Mouse (Mus musculus) layer of hippocampus, adult 11-12 months (tissue): ENCODE results near the gene Ngfr.

ENCODE experiments used
- DNase-seq: peaks from one replicate; pipeline ENCODE4 v3.0.0; 2022; ENCODE audit warnings: low spot score

Ngfr gene

DNA sequence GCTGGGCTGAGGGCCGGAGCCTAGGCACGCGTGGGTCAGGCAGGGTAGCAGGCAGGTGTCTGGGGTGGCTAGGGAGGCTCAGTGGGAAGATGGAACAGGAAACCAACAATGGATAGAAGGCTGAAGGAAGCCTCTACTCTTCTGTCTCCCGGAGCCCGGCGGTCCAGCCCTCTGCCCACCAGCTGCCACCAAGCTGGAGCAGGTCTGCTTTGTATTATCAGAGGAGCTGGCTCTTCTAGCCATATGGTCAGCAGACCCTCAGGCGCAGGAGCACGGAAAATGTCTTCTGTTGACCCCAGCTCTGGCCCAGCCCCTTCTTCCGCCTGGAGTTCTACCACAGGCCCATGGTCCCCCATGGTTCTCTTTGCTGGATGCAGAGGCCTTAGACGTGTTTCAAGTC, 22.2 kb downstream of the Ngfr start:
- DNase-seq = no peak

DNA sequence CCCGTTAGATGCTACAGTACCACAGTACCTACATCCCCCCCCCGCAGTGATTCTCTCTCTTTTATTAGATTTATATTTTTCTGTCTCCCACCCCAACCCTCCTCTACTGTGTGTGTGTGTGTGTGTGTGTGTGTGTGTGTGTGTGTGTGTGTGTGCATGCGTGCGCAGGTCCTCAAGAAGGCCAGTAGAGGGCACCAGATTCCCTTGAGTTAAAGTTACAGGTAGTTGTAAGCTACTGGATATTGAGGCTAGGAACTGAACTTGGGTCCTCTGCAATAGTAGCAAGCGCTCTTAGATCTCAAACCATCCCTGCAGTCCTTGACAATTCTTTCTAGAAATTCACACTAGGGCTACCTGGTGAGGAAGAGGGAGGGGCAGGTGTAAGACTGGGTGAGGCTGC, 23.7 kb downstream of the Ngfr start:
- no peak for DNase-seq

DNA sequence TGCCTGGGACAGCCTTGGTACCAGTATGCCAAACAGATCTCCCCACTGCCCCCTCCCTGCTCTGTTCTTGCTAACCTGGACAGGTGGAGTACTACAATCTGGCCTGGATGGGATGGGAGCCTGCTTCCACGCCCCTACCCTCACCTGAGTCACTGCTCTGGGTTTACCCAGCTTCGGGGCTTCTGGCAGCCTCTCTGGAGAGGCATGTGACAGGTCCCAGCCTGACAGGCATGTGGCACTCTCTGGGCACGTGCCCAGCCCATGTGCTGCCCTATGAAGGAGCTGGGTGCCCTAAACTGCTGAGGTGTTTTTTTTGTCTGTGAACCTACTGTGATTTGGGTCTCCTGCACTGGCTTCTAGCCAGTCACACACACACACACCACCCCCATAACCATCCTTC, 26.8 kb downstream of the Ngfr start:
- DNase-seq = no peak

DNA sequence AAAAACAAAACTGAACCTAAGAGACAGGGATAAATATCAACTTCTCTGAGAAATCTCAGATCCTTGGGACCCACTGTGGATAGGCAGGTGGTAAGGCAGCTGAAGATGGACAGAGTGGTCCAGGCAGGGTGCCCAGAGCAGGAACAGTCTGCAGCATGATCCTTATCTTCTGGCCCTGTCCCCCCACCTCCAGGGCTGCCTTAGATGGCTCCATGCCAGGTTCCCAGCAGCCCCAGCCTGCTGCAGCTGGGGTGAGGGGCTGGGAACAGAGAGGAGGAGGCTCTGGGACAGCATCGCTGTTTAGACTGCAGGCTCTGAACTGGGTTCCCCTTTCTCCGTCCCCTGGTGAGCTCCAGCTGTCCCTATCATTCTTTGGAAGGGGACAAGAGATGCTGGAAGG, 27.8 kb downstream of the Ngfr start:
- DNase-seq = no peak

DNA sequence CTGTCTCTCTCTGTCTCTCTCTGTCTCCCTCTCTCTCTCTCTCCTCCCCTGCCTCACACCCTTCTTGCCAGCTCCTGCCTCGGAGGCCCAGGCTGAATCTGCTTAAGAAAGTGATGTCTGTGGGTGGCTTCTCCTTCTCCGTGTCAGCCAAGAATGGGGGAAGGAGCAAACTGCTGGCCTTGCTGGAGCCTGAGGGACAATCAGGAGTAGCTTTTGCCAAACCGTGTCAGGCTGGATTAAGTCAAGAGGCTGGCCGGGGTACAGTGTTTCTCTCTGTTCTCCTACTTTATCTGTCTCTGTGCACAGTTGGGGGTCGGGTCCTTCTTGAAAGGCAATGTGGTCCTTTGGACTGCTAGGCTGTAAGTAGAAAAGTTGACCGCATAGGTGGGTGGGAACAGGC, 29.8 kb downstream of the Ngfr start:
- no peak for DNase-seq

DNA sequence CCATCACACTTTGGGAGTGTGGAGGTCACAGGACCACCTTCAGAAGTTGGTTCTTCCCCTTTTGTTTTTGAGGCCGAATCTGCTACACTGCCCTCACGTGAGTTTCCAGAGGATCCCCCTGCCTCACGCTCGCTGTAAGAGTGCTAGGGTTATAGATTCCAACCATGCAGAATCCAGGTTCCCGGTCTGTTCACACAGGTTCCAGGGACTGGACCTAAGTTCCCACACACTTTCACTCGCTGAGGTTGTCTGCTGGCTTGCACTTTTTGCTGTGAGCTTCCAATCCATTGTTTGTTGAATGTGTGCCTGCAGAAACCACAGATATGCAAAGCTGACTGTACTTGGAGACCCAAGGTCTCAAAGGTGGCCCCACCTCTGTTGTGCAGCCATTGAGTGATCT, 30.5 kb downstream of the Ngfr start:
- no peak for DNase-seq

DNA sequence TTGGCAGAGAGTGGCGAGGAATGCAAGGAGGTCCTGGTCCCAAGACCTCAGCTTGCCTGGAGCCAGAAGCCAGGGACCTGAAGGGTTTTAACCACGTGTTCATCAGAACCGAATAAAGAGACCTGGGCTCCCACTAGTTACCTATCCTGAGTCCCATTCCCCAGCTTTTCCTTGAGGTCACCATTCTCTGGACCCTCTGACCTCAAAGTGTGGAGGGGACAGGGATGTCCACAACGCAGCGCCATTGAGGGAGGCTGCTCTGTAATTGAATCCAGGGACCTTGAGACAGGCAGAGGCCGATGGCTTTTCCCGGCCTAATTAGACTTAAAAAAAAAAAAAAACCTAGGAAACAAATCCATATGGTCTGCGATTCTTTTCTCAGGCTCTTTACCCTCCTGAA, 32.3 kb downstream of the Ngfr start:
- no peak for DNase-seq

DNA sequence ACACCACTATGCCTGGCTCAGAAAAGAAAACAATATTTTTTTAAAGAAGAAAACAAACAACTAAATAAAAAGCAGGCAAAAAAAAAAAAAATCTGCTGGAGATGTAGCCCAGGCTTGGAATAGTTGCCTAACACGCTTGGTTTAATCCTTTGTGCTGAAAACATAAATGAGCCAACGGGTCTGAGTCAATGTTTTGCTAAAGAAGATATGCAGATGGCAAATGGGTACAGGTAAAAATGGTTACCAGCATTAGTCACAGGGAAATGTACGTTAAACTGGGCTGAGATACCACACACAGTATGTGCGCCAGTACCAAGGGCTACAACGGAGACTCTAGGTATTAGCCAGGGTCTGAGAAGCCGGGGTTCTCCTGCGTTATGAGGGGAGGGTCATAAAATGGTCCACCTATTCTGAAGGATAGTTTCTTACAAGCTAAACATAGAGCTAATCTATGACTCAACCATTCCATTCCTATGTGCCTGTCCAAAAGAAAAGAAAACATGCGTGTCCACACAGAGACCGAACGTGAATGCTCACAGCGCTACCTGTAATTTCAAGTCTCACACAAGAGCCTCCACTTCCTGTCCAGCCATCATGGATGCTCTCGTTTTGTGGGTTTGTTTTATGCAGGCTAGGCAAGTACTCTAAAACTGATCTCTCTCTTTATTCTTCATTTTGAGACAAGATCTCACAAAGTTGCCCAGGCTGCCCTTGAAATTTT, 37.1 kb downstream of the Ngfr start:
- no peak for DNase-seq

DNA sequence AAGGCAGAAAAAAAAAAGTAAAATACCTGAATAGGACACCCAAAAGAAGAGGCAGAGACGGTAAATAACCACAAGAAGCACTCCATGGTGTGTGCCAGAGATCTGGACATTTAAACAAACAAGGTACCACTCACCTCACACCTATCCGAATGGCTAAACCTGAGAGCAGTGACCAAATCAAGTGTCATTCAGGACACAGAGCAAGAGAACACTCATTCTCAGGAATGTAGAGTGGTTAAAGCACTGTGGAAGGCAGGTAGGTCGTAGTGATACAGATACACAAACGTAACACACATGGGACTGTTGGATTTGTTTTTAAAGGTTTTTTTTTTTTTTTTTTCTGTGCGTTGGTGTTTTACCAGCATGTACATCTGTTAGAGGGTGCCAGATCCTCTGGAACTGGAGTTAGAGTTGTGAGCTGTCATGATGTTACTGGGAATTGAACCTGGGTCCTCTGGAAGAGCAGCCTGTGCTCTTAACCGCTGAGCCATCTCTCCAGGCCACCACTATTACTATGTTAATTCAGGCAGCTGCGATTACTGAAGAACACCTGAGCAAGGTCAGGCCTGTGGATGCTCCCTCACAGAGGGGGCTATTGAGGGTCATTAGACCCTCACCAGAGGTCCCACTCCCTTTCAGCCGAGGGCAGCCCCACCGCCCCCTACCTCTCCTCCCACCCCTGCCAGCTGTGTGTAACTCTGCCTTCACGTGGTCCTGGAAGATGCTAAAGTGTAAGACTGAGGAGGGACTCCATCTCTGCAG, 41.3 kb downstream of the Ngfr start:
- no peak for DNase-seq

DNA sequence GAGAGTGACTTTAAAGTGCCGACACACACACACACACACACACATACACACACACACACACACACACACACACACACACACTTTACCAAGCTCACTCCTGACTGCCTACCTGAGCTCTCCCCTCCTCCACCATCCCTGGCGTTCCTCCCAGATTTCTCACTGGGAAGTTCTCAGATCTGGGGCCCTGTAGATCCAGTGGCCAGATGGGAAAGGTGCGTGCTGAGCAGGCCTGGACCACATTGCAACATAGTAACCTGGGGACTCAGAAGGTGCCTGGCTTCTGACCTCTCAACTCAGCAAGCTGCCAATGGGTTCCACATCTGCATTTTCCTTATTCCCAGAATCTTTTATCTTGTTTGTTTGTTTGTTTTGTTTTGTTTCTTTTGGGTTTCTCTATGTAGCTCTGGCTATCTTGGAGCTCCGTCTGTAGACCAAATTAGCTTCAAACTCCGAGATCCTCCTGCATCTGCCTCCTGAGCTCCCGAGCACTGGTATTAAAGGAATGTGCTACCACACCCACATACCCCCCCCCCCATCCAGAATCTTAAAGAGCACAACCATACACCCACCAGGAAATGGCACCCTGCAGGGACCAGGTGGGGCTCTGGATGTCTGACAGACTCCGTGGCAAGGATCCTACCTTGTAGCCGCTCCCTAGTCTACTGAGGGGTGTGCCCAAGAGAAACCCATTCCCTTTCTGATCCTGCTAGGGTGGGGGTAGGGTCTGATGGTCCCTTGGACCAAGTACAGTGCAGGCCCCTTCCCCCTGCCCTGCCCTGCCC, 42.8 kb downstream of the Ngfr start:
- no peak for DNase-seq

DNA sequence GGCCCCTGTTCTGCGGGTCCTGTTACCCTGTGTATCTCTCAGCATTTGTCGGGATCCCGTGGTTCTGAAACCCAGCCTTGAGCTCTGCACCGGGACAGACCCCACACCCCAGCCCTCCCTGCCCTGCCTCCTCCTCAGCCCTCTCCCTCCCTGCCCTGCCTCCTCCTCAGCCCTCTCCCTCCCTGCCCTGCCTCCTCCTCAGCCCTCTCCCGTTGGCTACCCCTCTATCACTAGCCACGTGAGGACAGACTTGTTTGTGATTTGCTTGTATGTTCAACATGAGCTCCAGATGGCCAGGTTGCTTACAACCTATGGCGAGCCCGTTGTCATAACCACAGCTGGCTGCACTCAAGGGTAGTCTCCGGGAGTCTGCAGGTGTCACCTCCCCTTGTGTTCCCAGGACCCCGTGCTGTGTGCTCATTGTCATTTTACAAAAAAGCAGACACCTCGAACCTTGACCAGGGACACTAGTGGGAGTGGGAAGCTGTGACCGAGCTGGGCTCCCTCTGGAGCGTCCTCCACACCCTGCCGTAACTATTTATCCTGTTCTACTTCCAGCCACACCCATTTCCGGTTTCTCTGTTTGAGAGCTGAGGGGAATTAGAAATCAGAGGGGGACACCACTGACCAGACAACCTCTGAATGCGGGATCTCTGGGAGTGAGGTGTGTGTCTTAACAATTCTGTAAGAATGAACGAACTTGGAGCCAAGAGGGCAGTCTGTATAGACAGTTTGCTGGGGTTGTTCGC, 46.7 kb downstream of the Ngfr start:
- no peak for DNase-seq

DNA sequence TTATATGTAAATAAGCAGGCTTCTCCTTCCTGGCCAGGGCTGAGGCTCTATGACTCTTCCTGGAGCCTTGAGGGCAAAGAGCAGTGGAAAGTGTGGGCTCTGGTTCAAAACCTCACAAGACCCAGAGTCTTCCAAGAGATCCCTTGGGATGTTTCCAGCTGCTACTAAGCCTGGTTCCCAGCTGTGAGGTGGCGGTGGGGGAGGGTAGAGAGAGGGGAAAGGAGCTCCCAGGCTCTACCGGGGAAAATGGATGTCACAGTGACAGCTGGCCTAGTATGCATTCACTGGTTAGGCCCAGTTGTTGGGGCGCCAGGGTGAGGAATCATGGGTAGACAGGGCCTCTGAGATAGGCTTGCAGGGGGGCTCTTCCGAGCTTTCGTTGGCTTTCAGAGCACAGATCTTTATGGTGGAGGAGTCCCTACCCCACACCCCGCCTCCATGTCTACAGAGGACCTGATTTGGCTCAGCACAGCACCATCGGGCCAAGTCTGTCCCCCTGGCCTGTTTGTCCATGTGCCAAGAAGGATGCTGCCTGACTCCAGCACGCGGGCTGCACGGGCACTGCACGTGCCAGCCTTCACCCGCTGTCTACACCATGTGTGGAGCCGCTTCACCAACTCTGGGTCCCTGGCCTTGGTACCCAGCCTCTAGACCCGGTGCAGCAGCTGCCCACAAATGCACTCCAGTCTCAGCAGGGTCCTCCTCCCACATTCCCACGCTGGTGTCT, 49.0 kb downstream of the Ngfr start:
- no peak for DNase-seq

DNA sequence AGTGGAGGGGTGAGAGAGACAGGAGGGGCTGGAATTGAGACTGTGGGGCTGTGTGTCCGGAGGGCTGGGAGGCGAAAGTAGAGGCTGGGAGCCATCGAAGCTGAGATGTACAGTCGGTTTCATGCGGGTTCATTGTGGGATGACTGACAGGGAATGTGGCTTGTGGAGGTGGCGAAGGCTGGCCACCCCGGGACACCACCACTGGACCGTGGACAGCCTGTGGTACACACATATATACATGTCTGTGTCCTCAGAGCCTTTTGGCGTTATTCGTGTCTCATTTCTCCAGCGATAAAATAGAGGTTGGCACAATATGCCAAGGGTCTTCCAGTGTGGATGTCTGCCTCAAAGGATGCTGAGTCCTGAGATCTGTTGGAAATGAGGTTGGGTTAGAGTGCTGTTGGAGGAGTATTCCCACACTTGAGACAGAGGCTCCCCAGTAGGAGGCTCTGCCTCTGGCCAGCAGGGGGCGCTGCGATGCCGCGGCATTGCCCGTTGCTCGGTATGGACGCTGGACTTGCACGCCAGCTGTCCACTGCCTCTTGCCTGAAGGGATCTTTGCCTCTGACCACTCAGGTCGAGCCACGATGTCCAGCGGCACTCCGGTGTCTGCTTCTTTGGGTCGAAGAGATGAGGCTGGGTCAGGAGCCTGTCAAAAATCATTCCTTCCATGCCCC, 53.9 kb downstream of the Ngfr start:
- peak; percentile 85 for DNase-seq

DNA sequence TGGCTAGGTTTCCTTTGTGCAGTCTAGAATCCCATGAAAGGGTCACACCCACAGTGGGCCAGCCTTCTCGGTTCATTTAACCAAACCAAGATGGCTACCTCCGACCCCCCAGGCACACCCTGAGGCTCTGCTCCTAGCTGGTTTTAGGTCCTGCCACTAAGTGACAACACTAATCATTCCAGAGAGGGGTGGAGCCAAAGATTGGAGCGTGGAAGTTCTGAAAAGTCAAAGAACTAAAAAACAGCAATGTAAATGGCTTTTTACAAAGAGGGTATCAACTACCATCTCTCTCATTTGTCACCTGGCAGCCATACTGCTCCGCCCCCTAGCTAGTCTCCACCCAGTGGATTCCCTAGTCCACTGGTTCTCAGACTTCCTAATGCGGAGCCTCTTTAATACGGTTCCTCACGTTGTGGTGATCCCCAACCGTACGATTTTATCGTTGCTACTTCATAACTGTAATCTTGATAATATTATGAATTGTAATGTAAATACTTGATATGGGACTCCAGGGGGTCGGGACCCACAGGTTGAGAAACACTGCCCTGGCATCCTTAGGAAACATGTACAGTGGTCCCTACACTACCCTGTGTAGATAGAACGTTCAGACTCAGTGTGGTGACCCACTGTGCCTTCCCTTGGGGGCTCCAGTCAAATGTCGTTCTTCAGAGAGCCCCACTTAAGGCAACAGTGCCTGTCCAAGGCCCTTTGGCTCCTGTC, 55.0 kb downstream of the Ngfr start:
- no peak for DNase-seq

DNA sequence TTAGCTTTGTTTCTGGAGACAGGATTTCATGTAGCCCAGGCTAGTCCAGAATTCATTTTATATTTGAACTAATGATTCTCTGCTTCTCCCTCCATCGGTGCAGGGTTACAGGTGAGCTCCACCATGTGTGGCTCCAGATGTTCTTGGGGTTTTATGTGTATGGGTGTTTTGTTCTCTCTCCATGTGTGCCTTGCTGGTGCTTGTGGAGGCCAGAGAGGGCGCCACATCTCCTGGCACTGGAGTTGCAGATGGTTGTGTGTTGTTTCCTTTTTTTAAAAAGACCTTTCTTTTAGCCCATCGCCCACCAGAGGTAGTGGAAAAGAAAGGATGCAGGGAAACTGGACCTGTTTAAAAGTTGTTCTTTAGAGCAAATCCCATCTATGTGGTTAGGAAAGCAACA, 59.3 kb downstream of the Ngfr start:
- DNase-seq = no peak

DNA sequence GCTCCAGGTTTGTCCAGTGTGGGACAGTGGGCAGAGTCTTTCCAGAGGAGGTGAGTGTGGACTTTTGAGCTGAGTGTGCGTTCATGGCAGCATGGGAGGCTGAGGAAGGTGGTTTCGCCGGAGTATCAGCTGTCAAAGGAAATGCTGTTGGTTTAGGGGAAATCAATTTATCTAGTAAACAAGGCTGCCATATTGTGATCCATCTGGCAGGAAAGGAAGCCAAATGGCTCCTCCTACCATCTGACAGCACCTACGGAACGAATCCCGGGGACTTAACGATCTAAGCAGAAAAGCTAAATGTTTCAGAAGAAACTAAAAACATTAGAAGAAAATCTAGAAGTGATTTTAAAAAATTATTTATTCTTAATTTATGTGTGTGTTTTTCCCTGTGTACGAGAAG, 60.2 kb downstream of the Ngfr start:
- peak; percentile 35 for DNase-seq

DNA sequence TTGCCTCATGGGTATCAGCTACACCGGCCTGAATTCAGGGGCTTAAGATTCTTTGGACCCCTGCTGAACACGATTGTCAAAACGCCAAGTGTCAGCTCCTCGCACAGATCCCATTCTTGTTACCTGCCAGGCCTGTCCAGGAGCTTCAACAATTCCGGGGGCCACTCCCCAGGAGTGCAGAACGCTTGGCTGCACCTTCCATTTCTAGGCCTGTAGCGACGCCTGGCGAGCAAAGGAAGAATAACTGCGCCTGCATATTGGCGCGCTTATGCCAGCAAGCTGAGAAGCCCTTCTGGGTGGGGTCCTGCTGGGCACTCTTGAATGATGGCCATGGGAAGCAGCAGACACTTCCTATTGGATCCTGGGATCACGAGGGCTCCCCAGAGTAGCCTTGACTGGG, 66.0 kb downstream of the Ngfr start:
- DNase-seq = peak; percentile 80

DNA sequence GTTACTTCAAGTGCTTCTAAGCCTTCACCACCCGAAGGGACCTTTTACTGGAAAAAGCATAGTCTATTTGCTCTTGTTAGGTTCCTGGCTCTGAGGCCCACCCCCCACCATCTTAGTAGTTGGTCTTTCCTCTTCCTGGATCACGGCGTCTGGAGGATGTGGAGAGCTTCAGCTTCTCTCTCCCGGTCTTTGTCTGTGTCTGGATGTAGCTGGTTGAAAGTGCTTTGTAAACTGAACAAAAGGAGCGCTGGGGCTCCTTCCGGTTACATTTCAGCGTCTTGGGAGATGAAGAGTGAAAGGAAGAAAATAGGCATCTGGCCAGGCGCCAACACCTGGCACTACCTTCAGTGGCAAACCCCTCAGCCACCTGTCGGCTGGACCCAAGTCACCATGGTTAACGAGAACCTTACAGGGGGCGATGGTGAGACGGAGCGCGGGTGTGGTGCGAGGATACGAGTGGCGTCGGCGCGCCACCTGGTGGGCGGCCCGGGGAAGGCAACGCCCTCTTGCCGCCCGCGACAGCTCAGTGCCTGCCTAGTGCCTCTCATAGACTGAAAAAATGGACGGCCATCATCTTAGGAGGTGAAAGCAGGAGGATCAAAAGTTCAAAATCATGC, 67.0 kb downstream of the Ngfr start:
- peak; percentile 89 for DNase-seq

DNA sequence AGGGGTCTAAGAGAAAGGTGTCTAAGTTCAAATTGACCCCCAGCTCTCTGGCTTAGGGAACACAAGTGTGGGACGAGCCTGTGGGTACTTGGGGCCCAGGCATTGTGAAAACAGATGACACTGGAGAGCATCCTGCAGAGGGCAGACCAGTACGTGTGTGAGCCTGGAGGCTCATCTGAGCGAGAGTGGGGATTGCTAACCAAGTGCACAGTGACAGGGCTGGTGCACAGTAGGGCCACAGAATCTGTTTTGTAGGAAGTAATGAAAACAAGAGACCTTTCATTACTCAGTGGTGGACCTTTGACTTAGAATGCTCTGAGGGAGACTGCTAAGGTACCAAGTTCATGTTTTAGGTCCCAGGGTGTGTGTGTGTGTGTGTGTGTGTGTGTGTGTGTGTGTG, 67.5 kb downstream of the Ngfr start:
- no peak for DNase-seq

DNA sequence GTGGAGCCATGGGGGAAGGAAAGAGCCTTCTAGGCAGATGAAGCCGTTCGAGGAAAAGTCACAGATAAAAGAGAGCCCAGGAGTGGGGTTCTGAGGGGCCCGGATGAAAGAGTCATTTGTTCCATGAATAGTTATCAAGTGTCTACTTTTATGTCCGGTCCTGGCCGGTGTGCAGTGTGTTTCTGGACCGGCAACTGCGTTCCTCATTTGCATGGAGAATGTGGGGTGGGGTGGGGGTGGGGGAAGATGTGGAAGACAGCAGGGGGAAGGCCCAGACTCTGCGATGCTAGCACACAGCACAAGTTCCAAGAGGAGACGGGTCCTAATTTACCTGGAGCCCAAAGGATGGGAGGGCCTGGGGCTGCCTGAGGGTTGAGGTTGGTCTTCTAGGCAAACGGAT, 68.2 kb downstream of the Ngfr start:
- no peak for DNase-seq
